Mouse (Mus musculus): ENCODE data around the gene Anxa3. TPM values are rescaled to one million over a fixed set of nuclear protein-coding genes. Genes with fewer than 3 reads are reported as not detected.

The Anxa3 gene
- polyA plus RNA-seq, 1 experiment = not detected

GRCm38 (mm10) chr5:96867171-96867570 is 74.0 kb downstream of the Anxa3 start:
- no peaks in the 10 kb centered on the region for H3K4me1 ChIP-seq (ENCODE audit: control insufficient read depth, insufficient read depth, low read length)
- no peak overlapping the region for H3K4me3 ChIP-seq (ENCODE audit: insufficient read depth, low read depth, low read length)
- 86% methylated on average over 4 of the region's 4 CpGs for WGBS
- H3K27ac ChIP-seq (ENCODE audit: insufficient read depth, low read depth, low read length) = no peak overlapping the region
- TF ChIP-seq POLR2A (IDR thresholded peaks at IDR 0.05; ENCODE audit: insufficient read depth, low read depth, low read length) = no peak
- TF ChIP-seq CTCF (IDR thresholded peaks at IDR 0.05; ENCODE audit: insufficient read depth, low read depth, low read length) = no peak

- TF ChIP-seq CTCF (IDR thresholded peaks at IDR 0.05; ENCODE audit: insufficient read depth, low read depth, low read length) = no peak
- Histone ChIP-seq H3K4me3 (ENCODE audit: insufficient read depth, low read depth, low read length) (no peak overlapping the region), H3K27ac (ENCODE audit: insufficient read depth, low read depth, low read length) (no peak overlapping the region), H3K4me1 (ENCODE audit: control insufficient read depth, insufficient read depth, low read length) (no peaks in the 10 kb centered on the region)
- WGBS = 84% methylated on average over 6 of the region's 6 CpGs
Observed at GRCm38 (mm10) chr5:96868893-96869292, 75.8 kb downstream of the Anxa3 start.

- no peak for TF ChIP-seq CTCF (IDR thresholded peaks at IDR 0.05; ENCODE audit: insufficient read depth, low read depth, low read length)
- TF ChIP-seq POLR2A (IDR thresholded peaks at IDR 0.05; ENCODE audit: insufficient read depth, low read depth, low read length) = no peak
- no peak overlapping the region for H3K27ac ChIP-seq (ENCODE audit: insufficient read depth, low read depth, low read length)
- 91% methylated on average over 12 of the region's 12 CpGs for WGBS
- no peak overlapping the region for H3K4me3 ChIP-seq (ENCODE audit: insufficient read depth, low read depth, low read length)
- H3K4me1 ChIP-seq (ENCODE audit: control insufficient read depth, insufficient read depth, low read length) = no peaks in the 10 kb centered on the region
Observed at GRCm38 (mm10) chr5:96870996-96871395, 77.9 kb downstream of the Anxa3 start.

- 100% methylated on average over 1 of the region's 1 CpGs for WGBS
- H3K4me1 ChIP-seq (ENCODE audit: control insufficient read depth, insufficient read depth, low read length) = no peaks in the 10 kb centered on the region
- H3K27ac ChIP-seq (ENCODE audit: insufficient read depth, low read depth, low read length) = no peak overlapping the region
- TF ChIP-seq POLR2A (IDR thresholded peaks at IDR 0.05; ENCODE audit: insufficient read depth, low read depth, low read length) = no peak
- TF ChIP-seq CTCF (IDR thresholded peaks at IDR 0.05; ENCODE audit: insufficient read depth, low read depth, low read length) = no peak
- no peak overlapping the region for H3K4me3 ChIP-seq (ENCODE audit: insufficient read depth, low read depth, low read length)
Observed at GRCm38 (mm10) chr5:96878178-96878577, 85.0 kb downstream of the Anxa3 start.

- 93% methylated on average over 11 of the region's 11 CpGs for WGBS
- Histone ChIP-seq H3K4me3 (ENCODE audit: insufficient read depth, low read depth, low read length) (no peak overlapping the region), H3K4me1 (ENCODE audit: control insufficient read depth, insufficient read depth, low read length) (no peaks in the 10 kb centered on the region), H3K27ac (ENCODE audit: insufficient read depth, low read depth, low read length) (no peak overlapping the region)
- TF ChIP-seq POLR2A (IDR thresholded peaks at IDR 0.05; ENCODE audit: insufficient read depth, low read depth, low read length) = no peak
- TF ChIP-seq CTCF (IDR thresholded peaks at IDR 0.05; ENCODE audit: insufficient read depth, low read depth, low read length) = no peak
Observed at GRCm38 (mm10) chr5:96878851-96879540, 85.9 kb downstream of the Anxa3 start.

GRCm38 (mm10) chr5:96880231-96880630 is 87.1 kb downstream of the Anxa3 start:
- no peak for TF ChIP-seq POLR2A (IDR thresholded peaks at IDR 0.05; ENCODE audit: insufficient read depth, low read depth, low read length)
- TF ChIP-seq CTCF (IDR thresholded peaks at IDR 0.05; ENCODE audit: insufficient read depth, low read depth, low read length) = no peak
- H3K27ac ChIP-seq (ENCODE audit: insufficient read depth, low read depth, low read length) = no peak overlapping the region

GRCm38 (mm10) chr5:96881118-96881517 is 88.0 kb downstream of the Anxa3 start:
- 91% methylated on average over 3 of the region's 3 CpGs for WGBS
- no peak overlapping the region for H3K27ac ChIP-seq (ENCODE audit: insufficient read depth, low read depth, low read length)
- H3K4me3 ChIP-seq (ENCODE audit: insufficient read depth, low read depth, low read length) = no peak overlapping the region
- no peaks in the 10 kb centered on the region for H3K4me1 ChIP-seq (ENCODE audit: control insufficient read depth, insufficient read depth, low read length)
- TF ChIP-seq POLR2A (IDR thresholded peaks at IDR 0.05; ENCODE audit: insufficient read depth, low read depth, low read length) (no peak), CTCF (IDR thresholded peaks at IDR 0.05; ENCODE audit: insufficient read depth, low read depth, low read length) (no peak)

More at GRCm38 (mm10) chr5:96880231-96880630, 87.1 kb downstream of the Anxa3 start:
- Histone ChIP-seq H3K4me3 (ENCODE audit: insufficient read depth, low read depth, low read length) (no peak overlapping the region), H3K4me1 (ENCODE audit: control insufficient read depth, insufficient read depth, low read length) (no peaks in the 10 kb centered on the region)
- WGBS = 34% methylated on average over 5 of the region's 5 CpGs

GRCm38 (mm10) chr5:96881613-96882012 is 88.5 kb downstream of the Anxa3 start:
- no peaks in the 10 kb centered on the region for H3K4me1 ChIP-seq (ENCODE audit: control insufficient read depth, insufficient read depth, low read length)
- TF ChIP-seq POLR2A (IDR thresholded peaks at IDR 0.05; ENCODE audit: insufficient read depth, low read depth, low read length) (no peak), CTCF (IDR thresholded peaks at IDR 0.05; ENCODE audit: insufficient read depth, low read depth, low read length) (no peak)
- H3K27ac ChIP-seq (ENCODE audit: insufficient read depth, low read depth, low read length) = no peak overlapping the region
- no peak overlapping the region for H3K4me3 ChIP-seq (ENCODE audit: insufficient read depth, low read depth, low read length)
- 86% methylated on average over 3 of the region's 3 CpGs for WGBS

GRCm38 (mm10) chr5:96885202-96885601 is 92.1 kb downstream of the Anxa3 start:
- WGBS = 88% methylated on average over 7 of the region's 7 CpGs

More at GRCm38 (mm10) chr5:96885202-96885601, 92.1 kb downstream of the Anxa3 start:
- no peaks in the 10 kb centered on the region for H3K4me1 ChIP-seq (ENCODE audit: control insufficient read depth, insufficient read depth, low read length)
- no peak overlapping the region for H3K27ac ChIP-seq (ENCODE audit: insufficient read depth, low read depth, low read length)
- TF ChIP-seq CTCF (IDR thresholded peaks at IDR 0.05; ENCODE audit: insufficient read depth, low read depth, low read length) = no peak
- no peak for TF ChIP-seq POLR2A (IDR thresholded peaks at IDR 0.05; ENCODE audit: insufficient read depth, low read depth, low read length)
- no peak overlapping the region for H3K4me3 ChIP-seq (ENCODE audit: insufficient read depth, low read depth, low read length)

Measured in olfactory bulb, adult 2 months (tissue).